Mouse (Mus musculus) limb, embryonic 12.5 days (tissue): ENCODE measurements around the gene Zfp992. TPM values are rescaled to one million over a fixed set of nuclear protein-coding genes. Genes with fewer than 3 reads are reported as not detected.
A peak's percentile ranks its signal among the peaks of the same experiment; 100 is the strongest.
"Not testable (repeated sequence)": the region's sequence is repeated elsewhere in the genome, so short reads cannot be mapped to it uniquely, and the experiment has no call there.

ENCODE experiments used
- ATAC-seq: fragments of 200-750 bp; cut with Nextera tagmentation; 2 replicates; pipeline ENCODE4 v1.8.0; 2017; ENCODE audit warnings: low read depth, moderate TSS enrichment; ENCODE audit not compliant: insufficient number of reproducible peaks, insufficient read depth, low FRiP score, low TSS enrichment
- H3K27ac ChIP-seq: fragments of 300-500 bp; sonication (generic); 2 replicates; pipeline ENCODE4 v1.5.1; 2016; ENCODE audit warnings: mild to moderate bottlenecking, moderate library complexity
- H3K27me3 ChIP-seq: fragments of 300-500 bp; sonication (generic); 2 replicates; pipeline ENCODE4 v1.6.1; 2016; ENCODE audit warnings: mild to moderate bottlenecking, moderate library complexity
- H3K36me3 ChIP-seq: fragments of 300-500 bp; sonication (generic); 2 replicates; pipeline ENCODE4 v1.6.1; 2016; ENCODE audit warnings: mild to moderate bottlenecking, moderate library complexity
- H3K4me1 ChIP-seq: fragments of 300-500 bp; sonication (generic); replicated peaks from 2 replicates; pipeline ENCODE4 v1.6.1; 2016
- H3K4me2 ChIP-seq: fragments of 300-500 bp; sonication (generic); 2 replicates; pipeline ENCODE4 v1.6.1; 2016; ENCODE audit warnings: mild to moderate bottlenecking, moderate library complexity
- H3K4me3 ChIP-seq: fragments of 300-500 bp; sonication (generic); replicated peaks from 2 replicates; pipeline ENCODE4 v1.5.1; 2016; ENCODE audit warnings: mild to moderate bottlenecking
- H3K9ac ChIP-seq: fragments of 300-500 bp; sonication (generic); replicated peaks from 2 replicates; pipeline ENCODE4 v1.6.1; 2016; ENCODE audit warnings: mild to moderate bottlenecking, moderate library complexity
- H3K9me3 ChIP-seq: fragments of 300-500 bp; sonication (generic); 2 replicates; pipeline ENCODE4 v1.6.1; 2016; ENCODE audit warnings: mild to moderate bottlenecking, moderate library complexity
- WGBS: fragments of 180-500 bp; shearing (Covaris S2); methylation state at CpG from one replicate; pipeline ENCODE4 v1.1.7; 2016; 5-methylcytosine and 5-hydroxymethylcytosine counted together
- polyA plus RNA-seq: library from polyadenylated mRNA; unstranded; fragments of >200 nt; fragmentation: Nextera tagmentation; extraction: Ambion mirVana; gene quantifications from 2 replicates; pipeline ENCODE4 v1.2.1, GENCODE M21; 2016

Zfp992 gene
- polyA plus RNA-seq, 1 experiment from 2014 or later: 4.3 TPM

- no peak overlapping the region for H3K9ac ChIP-seq
- peaks cover 66% of the 10 kb centered on the region for H3K9me3 ChIP-seq
- no peak for ATAC-seq
- no peaks in the 10 kb centered on the region for H3K27me3 ChIP-seq
- H3K4me1 ChIP-seq: no peaks in the 10 kb centered on the region
- WGBS: 49% methylated on average over 1 of the region's 1 CpGs
- H3K27ac ChIP-seq: no peak overlapping the region
- H3K4me2 ChIP-seq: no peak overlapping the region
- no peaks in the 10 kb centered on the region for H3K36me3 ChIP-seq
- H3K4me3 ChIP-seq: no peak overlapping the region
Measured at GRCm38 (mm10) chr4:146492851-146493250, 44.0 kb downstream of the Zfp992 start.

GRCm38 (mm10) chr4:146493319-146493907, 44.6 kb downstream of the Zfp992 start:
- not testable (repeated sequence) for H3K4me1 ChIP-seq, H3K36me3 ChIP-seq, H3K27me3 ChIP-seq, H3K4me2 ChIP-seq, H3K9ac ChIP-seq, H3K27ac ChIP-seq, H3K4me3 ChIP-seq
- H3K9me3 ChIP-seq: peaks cover 66% of the 10 kb centered on the region
- ATAC-seq: 0 out of 2 replicates have a peak, but pooled peaks have one; percentile 29
- WGBS: 85% methylated on average over 6 of the region's 6 CpGs

DNA sequence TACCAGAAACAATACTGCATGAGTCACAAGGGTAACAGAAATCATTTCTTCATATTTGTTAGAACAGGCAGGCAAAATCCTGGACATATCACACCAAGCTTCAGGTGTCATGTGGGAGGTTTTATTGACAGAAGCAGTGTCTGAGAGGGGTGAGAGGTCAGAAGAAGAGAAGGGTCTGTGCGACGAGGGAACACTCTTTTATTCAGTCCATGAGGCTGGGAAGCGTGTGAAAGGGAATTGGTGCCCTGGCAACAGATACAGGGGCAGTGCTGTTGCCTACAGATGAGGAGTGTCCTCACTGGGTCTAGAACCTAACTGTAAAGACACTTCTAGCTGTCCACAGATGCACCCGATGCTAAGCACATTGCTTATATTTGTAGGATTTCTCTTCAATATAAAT, 46.2 kb downstream of the Zfp992 start:
- H3K36me3 ChIP-seq: no peaks in the 10 kb centered on the region
- H3K9ac ChIP-seq: no peak overlapping the region
- no peak for ATAC-seq
- H3K4me1 ChIP-seq: no peaks in the 10 kb centered on the region
- H3K4me3 ChIP-seq: no peak overlapping the region
- H3K27me3 ChIP-seq: no peaks in the 10 kb centered on the region
- no peak overlapping the region for H3K27ac ChIP-seq
- H3K9me3 ChIP-seq: peaks cover 69% of the 10 kb centered on the region
- H3K4me2 ChIP-seq: no peak overlapping the region
- 65% methylated on average over 4 of the region's 4 CpGs for WGBS

DNA sequence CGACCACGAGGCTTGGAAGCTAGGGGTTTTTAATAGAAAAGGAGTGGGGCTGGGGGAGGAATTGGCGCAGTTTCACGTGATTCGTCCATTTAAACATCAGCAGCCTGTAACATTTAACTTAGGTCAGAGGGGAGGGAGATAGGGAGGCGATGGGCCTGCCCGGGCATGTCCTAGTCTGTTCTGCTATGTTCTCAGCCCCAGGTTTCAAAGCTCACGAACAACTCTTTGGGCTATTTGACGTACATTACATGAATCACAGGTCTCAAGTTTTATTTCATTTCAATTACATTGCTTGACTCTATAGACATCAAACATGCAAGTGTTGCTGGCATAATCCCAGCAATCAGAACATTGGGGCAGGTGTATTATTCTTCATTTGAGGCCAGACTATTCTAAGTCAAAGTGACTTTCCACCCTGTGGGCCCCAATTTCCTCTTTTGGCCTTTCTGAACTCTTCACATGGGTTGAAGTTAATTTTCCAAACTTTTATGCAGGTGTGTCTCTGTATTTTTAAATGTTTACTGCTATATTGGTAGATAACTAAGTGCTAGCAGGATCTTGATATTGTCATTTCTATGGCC, 49.0 kb downstream of the Zfp992 start:
- H3K9me3 ChIP-seq: peaks cover 66% of the 10 kb centered on the region
- WGBS: 84% methylated on average over 9 of the region's 9 CpGs
- not testable (repeated sequence) for ATAC-seq, H3K36me3 ChIP-seq, H3K9ac ChIP-seq, H3K27me3 ChIP-seq, H3K4me2 ChIP-seq, H3K27ac ChIP-seq, H3K4me3 ChIP-seq, H3K4me1 ChIP-seq

DNA sequence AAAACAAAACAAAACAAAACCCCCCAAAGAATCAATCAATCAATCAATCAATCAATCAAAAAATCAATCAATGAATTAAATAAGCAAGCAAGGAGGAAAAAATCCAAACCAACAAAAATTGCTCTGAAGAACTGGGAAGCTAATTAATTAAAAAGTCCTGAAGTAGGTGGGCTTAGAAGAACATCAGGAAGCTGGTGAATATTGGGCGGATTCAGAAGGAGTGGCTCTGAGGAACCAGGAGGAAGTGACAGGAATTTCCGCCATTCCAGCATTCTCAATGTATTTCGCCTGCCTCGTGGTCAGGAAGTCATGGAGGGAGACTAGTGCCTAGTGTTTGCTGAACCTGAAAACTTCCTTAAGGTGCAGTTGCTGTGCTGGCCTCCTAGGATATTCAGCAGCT, 52.9 kb downstream of the Zfp992 start, which contains the start of gene Zfp981:
TSS of gene Zfp981 (plus strand) at position 301 of the 400 bp plus-strand sequence.
- ATAC-seq, H3K9ac ChIP-seq, H3K4me2 ChIP-seq, H3K36me3 ChIP-seq, H3K27me3 ChIP-seq, H3K4me3 ChIP-seq, H3K27ac ChIP-seq, H3K4me1 ChIP-seq: not testable (repeated sequence)
- WGBS: 86% methylated on average over 4 of the region's 4 CpGs
- H3K9me3 ChIP-seq: peaks cover 38% of the 10 kb centered on the region

GRCm38 (mm10) chr4:146509029-146509428, 60.2 kb downstream of the Zfp992 start:
- H3K27me3 ChIP-seq, H3K4me1 ChIP-seq, H3K27ac ChIP-seq, H3K4me2 ChIP-seq, H3K9ac ChIP-seq, H3K4me3 ChIP-seq, H3K36me3 ChIP-seq, ATAC-seq: not testable (repeated sequence)
- H3K9me3 ChIP-seq: peaks cover 24% of the 10 kb centered on the region
- 92% methylated on average over 23 of the region's 24 CpGs for WGBS

DNA sequence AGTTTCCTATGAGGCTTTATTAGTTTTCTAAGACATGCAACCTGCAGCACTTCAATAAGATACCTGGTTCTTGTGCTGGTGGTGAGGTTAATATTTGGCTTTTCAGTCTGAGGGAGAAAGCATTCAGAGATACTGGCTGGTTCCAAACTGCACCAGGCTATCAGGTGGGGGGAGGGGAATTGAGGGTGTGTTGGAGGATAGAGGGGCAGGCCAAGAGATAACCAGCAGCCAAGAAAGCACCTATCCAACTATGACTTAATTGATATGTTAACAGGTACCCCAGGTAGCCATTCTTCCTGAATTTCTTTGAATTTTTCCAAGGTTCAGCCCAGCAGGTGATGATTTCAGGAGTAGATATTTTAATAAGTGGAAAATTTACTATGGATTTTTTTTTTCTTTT, 63.0 kb downstream of the Zfp992 start:
- not testable (repeated sequence) for H3K36me3 ChIP-seq, H3K4me3 ChIP-seq, H3K9ac ChIP-seq, H3K27ac ChIP-seq, ATAC-seq, H3K4me1 ChIP-seq, H3K27me3 ChIP-seq, H3K4me2 ChIP-seq
- peaks cover 47% of the 10 kb centered on the region for H3K9me3 ChIP-seq

- Histone ChIP-seq H3K36me3 (no peaks in the 10 kb centered on the region), H3K27me3 (no peaks in the 10 kb centered on the region), H3K4me2 (no peak overlapping the region), H3K4me3 (no peak overlapping the region), H3K9ac (no peak overlapping the region), H3K27ac (no peak overlapping the region), H3K4me1 (no peaks in the 10 kb centered on the region), H3K9me3 (peaks cover 74% of the 10 kb centered on the region)
- ATAC-seq: no peak
- WGBS: 59% methylated on average over 1 of the region's 1 CpGs
Measured at GRCm38 (mm10) chr4:146516474-146516873, 67.7 kb downstream of the Zfp992 start.

DNA sequence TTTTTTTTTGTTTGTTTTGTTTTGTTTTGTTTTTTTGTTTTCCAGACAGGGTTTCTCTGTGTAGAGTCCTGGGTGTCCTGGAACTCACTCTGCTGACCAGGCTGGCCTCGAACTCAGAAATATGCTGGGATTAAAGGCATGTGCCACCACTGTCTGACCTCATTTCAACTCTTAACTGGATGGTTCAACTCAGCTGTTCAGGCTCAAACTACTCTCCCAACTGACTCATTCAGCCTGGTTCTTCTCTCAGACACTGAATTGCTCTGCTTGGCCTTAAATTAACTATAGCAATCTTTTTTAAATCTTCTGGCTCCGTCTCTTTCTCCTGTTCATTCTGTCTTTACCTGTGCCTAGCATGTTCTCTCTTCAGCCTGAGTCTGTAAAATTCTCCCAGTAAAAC, 68.3 kb downstream of the Zfp992 start:
- not testable (repeated sequence) for H3K4me3 ChIP-seq, ATAC-seq, H3K4me1 ChIP-seq, H3K36me3 ChIP-seq, H3K9ac ChIP-seq, H3K4me2 ChIP-seq, H3K27me3 ChIP-seq, H3K27ac ChIP-seq
- peaks cover 76% of the 10 kb centered on the region for H3K9me3 ChIP-seq
- 65% methylated on average over 2 of the region's 2 CpGs for WGBS

Other genes with a start within 250 kb of the Zfp992 start
- 0.06 and 0.14 TPM in 2 replicates for gene Zfp981, start 53.0 kb downstream of the Zfp992 start, polyA plus RNA-seq
- 3.0 and 3.9 TPM in 2 replicates for gene Zfp993, start 161.9 kb downstream of the Zfp992 start, polyA plus RNA-seq